Mouse (Mus musculus) liver, adult (tissue): ENCODE measurements around the gene N4bp2.

ENCODE experiments used
- GATA4 ChIP-seq: IDR thresholded peaks from 2 replicates; pipeline ENCODE4 v1.6.1; 2014; ENCODE audit warnings: mild to moderate bottlenecking, low read length; ENCODE audit not compliant: insufficient replicate concordance

N4bp2 gene

DNA sequence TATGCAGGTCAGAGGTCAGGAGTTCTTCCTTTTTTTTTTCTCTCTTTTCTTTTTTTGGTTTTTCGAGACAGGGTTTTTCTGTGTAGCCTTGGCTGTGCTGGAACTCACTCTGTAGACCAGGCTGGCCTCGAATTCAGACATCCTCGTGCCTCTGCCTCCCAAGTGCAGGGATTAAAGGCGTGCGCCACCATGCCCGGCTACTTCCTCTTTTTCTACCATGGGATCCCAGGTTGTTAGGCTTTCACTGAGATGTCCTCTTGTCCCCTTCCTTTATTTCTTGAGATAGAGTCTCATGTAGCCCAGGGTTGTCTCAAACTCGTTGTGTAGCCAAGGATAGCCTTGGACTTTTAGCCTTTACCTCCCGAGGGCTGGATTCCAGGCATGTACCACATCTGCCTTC lies 83.2 kb downstream of the N4bp2 start:
- no peak for TF ChIP-seq GATA4

DNA sequence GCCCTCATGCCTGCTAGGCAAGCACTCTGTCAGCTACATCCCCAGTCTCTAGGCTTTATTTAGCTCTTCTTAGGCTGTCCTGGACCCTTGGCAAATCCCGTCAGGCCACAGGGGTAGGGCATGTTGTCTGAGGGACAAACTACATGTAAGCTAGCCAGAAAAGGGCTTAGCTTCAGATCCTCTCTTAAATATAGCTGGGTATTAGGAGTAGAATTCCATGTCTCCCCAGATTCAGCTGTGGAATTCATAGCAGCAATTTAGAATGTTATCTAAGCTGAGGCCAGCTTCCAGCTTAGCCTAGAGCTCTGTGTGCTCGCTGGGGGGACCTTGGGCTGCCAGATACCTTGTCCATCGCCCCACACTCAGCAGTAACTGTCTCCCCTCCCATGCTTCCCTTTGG lies 83.6 kb downstream of the N4bp2 start:
- TF ChIP-seq GATA4, result no peak

DNA sequence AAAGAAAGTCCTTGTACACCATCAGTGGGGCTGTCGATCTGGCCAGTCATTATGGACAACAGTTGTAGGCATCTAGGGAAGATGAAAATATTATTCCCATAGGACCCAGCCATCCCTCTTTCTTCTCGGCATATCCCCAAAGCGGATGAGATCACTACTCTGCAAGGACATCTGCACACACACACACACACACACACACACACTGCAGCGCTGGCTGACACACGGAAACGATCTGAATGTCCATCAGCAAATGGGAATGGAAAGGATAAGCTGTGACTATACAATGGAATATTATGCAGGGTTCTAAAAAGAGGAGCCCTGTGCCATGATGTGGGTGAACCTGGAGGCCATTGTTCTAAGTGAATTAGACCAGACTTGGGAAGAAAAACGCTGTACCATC lies 84.3 kb downstream of the N4bp2 start:
- TF ChIP-seq GATA4, result no peak

DNA sequence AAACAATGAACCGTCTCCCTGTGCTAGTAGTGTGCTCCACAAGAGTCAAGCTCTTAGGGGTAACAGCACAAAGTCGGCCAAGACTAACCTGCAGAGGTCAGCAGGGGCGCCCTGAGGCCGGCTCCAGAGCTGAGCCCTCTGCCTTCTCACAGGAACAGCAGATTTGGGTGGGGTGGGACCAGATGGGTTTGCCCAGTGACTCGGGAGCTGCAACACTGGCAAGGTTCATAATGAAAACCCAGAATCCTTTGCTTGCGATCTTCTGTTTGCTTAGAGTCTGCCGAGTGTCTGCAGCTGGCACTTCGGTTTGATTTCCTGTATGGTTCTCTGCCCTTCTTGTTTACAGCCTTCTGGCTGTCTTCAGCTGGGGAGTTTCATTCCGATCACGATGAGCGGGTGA lies 87.4 kb downstream of the N4bp2 start:
- no peak for TF ChIP-seq GATA4

DNA sequence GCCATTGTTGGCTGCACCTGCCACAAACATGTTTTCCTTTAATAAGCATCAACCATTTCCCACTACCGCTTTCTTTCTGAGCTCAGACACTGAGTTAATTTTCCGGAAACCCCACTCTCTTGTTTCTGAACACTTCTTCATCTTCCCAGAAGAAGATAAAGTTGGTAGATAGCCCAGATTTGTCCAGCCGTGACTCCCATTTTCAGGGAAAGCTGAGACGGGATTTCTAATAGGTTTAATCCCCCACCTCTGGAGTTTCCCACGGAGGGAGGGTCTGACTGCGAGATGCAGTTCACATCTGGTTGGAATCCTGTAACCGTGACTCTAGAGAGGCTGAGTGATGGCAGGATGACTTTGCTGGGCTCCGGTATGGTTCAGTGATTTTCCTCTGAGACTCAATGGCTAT lies 91.5 kb downstream of the N4bp2 start:
- no peak for TF ChIP-seq GATA4

DNA sequence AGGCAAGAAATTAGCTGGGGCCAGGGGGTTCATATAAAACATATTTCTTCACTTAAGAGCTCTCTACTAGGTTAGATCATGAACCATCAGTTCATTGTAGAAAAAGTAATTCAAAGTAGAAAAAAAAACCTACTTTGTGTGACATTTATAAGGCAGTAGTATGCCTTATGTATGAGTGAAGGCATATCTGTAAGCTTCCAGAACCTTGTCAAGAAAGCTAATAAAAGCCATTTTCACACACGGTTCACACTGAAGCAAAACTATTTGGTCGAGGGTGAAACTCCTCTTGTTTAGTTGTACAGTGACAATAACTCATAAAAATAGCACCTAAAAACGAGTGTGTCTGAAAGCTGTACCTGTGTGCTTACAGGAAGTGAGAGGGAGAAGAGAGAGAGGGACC lies 92.2 kb downstream of the N4bp2 start:
- no peak for TF ChIP-seq GATA4

DNA sequence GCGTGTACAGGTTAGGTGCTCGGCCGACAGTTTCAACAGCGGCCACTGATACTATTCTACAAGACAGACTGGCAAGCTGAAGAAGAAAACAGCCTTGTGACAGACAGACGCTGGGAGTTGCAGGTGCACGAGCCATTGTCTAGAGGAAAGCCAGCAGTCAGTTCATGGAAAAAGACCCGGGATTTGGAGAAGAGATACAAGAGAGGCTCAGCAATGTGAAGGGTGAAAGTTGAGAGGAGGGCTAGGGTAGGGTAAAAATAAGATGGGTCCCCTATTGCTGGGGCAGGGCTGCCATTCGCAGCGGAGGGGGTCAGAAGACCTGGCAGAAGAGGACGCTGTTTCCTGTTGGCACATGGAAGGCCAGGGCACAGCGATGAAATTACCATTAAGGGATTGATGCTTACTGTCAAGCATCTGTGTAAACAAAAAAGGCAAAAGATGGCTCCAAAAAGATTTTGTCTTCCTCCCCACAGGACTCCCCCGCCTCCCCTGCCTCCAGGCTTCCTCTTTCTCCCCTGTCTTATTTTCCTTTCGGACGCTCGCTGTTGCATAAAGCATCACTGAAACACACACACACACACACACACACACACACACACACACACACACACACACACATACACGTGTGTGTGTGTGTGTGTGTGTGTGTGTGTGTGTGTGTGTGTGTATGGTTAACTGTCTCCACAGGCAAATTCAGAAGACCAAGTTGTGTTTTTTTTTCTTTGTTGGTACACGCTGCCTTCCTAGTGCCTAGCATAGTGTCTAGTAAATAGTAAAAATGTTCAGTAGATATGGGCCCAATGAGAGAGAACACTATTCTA lies 93.5 kb downstream of the N4bp2 start:
- no peak for TF ChIP-seq GATA4

DNA sequence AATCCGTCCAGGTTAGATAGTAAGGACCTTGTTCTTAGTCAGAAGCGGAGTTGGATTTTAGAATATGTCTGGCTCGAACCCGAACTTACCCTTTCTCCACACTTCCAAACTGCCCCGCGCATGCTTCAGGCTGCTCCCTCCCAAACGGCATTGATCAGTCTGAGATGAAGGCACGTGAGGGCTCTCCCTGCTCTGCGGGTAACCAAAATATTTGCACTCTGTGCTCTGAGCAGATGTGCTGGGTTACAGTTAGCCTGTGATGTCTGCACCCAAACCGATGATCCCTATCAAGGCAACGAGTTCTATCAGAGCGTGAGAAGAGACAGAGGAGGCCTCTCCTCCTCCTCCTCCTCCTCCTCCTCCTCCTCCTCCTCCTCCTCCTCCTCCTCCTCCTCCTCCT lies 94.6 kb downstream of the N4bp2 start:
- no peak for TF ChIP-seq GATA4

DNA sequence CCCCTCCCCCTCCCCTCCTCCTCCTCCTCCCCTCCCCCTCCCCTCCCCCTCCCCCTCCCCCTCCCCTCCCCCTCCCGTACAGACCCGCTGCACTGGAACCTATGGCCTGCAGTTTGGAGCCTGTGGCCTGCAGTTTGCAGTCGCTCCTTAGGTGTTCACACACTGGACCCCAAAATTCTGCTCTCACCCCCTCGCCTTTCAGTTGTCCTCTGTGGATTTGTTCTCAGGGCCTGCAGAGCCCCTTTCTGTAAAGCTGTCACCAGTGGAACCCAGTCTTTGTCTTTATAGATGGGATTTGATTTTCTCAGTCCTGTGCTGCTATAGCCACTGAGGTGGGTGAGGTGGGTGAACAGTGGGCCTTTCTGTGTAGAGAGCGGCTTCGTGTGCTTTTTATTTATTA lies 95.0 kb downstream of the N4bp2 start:
- no peak for TF ChIP-seq GATA4

DNA sequence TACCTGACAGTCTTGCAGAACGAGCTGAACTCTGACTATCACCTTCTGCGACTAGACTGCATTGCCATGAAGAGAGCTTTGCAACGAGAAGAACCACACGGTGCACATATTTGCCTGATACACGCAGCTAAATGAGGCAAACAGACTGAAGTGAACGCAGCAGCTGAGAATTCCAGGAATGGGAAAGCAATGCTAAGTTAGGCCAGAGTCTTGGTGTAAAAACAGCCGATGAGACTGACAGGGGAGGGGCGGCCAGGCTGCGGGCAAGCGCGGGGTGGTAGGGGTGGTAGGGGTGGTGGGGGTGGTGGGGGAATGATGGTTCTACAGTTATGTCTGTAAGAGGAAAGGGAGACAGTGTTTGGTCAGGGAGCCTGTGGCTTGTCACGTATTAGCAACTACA lies 95.6 kb downstream of the N4bp2 start:
- TF ChIP-seq GATA4, result no peak

DNA sequence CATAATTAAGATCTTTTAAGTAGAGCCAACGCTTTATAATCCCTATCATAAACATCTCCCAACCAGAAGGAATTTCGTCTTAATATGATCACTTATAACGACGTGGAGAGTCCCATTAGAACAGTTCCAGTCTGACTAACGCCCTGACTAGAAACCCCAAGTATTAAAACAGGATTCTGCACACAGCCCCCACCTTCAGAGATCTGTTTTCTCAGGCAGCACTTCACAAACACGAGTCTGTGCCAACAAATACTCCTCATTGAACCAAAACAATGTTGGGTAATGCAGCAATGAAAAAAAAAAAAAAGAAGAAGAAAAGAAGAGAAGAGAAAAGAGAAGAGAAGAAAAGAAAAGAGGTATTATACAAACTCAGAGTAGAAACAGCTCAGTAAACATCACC lies 96.1 kb downstream of the N4bp2 start:
- TF ChIP-seq GATA4, result no peak

DNA sequence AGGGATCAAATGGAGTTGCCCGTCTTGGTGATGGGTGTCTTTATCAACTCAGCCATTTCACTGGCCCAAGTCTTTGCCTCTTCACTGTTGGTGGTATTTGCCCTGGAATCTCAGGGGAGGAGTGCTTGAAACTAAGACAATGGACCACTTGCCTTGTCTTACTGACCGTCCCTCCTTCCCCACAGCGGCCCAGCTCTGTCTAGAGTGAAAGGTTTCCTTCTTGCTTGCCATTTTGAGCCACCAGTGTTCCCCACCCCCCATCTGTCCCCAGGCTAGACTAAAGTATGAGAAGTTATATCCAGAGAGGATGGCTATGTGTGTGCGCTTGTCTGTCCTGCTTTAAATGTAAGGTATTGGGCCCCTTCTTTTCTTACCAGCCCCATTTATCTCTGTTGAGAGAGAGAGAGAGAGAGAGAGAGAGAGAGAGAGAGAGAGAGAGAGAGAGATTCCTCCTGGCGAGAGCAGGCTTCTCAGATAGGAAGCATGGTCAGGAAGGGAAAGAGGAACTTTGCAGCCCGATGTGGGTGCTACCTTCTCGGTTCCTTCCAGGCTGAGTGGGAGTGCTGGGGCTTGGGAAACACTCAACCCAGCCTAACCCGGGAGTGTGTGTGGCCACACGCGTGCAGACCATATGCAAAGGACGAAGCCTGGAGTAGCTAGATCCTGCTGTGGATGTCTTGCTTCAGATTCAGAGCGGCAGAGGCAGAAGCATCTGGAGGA lies 97.1 kb downstream of the N4bp2 start:
- no peak for TF ChIP-seq GATA4

DNA sequence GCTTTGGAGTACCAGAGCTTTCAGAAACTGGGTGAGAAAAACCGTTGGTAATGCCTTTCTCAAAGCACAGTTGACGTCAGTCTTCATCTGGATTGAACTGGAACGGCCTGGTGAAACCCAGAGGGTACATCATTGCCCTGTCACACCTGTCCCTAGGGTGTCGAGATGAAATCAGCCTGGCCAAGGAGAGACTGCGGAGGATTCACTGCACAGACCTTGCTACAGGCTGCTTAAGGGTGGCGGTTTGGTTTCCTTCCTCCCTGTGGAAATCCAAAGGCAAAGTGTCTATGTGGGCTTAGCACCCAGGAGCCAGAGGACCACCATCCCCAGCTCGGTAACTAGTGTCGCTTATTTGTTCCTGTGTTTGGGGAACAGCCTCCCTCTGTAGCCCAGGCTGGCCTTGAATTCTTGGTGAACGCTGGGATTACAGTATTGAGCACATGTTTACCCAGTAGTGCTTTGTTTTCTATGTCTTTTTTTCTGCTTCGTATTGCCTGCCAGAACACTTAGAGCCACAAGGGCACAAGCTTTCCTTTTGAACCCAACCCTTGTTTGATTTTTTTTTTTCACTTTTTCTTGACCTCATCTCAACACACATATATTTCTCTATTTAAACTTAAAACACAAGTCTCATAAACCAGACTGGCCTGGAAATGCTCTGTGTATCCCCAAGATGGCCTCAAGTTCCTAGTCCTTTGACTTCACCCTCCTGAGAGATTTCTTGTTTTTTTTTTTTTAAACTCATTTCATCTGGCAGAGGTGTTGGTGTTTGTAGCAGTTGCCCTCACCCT lies 98.0 kb downstream of the N4bp2 start, which contains the start of gene Rhoh:
Rhoh (plus strand) TSS at position 60 of the 791 bp plus-strand sequence.
- TF ChIP-seq GATA4, result no peak

DNA sequence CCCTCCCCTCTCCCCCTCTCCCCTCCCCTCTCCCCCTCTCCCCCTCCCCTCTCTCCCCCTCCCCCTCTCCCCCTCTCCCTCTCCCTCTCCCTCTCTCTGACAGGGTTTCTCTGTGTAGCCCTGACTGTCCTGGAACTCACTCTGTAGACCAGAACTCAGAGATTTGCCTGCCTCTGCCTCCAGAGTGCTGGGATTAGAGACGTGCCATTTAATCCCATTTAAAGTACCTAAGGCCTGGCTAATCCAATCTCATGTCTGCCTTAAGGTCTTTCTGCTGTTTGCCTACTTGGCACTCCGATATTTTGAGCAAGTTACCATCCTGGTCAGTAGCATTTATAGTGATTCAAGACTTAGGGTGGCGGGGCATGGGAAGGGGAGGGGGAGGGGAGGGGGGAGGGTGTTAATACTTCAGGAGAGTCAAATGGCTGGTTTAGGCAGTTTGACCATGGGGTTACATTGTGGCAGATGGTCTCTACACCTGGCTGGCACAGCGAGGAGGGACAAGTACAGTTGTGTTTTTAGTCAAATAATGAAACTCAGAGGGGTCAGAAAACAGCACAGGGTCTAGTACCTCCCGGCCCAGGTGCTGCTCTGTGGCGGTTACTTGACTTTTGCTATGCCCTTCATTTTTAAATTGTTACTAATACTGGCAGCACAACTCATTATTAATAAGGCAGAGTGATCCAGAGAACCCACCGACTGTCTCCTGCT lies 99.1 kb downstream of the N4bp2 start:
- no peak for TF ChIP-seq GATA4

DNA sequence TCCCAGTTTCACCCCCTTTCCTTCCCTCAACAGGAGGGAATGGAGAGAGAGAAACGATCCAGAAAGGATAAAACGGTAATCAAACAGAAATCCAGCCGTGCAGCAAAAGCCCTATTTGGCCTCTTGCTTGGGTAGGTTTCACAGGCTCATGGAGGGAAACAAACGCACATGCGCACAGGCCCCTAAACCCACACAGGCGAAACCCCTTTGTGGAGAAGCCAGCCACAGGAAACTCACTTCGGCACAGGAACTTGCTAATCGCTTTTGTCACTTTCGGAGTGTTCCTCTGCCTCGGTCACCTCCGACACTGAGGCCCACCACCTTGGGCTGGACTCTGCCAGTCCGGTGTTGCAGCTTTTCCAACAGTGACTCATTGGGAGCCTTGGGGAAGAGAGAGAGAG lies 100.0 kb downstream of the N4bp2 start:
- TF ChIP-seq GATA4, result no peak
